Mouse (Mus musculus) skeletal muscle tissue, adult 2 months (tissue): ENCODE measurements at regions not wholly inside any gene's neighbourhood (a gene's known extent, or its start where the extent isn't known, plus 50 kb on each side); places are given as distances from the start of the nearest gene placed in this dataset.
A peak's percentile ranks its signal among the peaks of the same experiment; 100 is the strongest.

Experiments used
- DNase-seq: peaks from one replicate; pipeline ENCODE4 v3.0.0-alpha.2; 2012; ENCODE audit warnings: low read depth, low spot score

DNA sequence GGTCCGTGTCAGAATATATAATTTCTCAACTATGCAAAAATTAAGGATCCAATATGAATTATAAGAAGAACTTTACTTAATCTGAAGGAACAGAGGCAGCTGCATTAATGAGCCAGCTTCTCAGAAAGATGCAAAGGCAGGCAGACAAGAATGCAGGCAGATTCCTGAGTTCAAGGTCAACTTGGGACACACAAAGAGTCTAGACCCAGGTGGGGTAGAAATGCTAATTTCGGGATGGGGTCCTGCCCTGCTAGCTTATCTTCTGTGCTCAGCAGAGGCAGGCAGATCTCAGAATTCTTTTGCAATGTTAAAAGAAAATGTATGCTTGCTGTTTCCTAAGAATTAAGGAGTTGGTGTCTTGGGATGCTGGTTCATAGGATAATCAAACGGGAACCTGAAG, 181.9 kb upstream of the Dlgap1 start:
- DNase-seq = no peak

DNA sequence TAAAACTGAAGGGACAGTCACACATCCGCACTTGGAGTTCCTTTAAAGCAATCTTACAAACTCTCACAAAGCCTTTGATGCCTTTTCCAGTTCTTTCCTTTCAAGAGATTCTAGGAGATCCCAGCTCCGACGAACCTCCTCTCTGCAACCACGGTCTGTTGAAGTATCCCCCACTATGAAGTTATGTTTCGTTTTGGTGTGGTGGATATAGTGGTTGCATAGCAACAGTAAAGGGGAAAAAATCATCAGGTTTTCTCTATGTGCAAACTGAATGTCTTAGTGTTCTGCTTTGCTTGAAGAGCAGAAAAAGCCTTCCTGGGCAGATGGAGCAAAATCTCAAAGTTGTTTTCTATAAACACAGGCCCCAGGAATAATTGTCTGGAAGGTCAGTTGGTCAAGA, 147.4 kb upstream of the Dlgap1 start:
- DNase-seq = no peak

DNA sequence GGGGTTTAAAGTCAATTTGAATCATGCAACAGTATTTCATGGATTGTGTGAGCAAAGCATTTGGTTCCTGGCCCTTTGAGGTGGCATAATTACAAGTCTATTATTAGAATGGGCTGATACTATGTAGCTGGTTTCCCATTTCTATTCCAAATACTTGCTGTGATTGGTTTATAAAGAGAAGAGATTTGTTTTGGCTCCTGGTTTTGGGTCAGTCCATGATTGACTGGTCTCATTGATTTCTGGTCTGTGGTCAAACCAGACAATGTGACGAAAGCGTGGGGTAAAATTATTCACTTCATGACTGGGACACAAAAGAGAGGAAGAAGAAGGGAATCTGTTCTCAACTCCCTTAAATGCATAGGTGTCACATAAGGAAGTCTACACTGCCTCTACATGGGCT, 147.0 kb upstream of the Dlgap1 start:
- DNase-seq = no peak

DNA sequence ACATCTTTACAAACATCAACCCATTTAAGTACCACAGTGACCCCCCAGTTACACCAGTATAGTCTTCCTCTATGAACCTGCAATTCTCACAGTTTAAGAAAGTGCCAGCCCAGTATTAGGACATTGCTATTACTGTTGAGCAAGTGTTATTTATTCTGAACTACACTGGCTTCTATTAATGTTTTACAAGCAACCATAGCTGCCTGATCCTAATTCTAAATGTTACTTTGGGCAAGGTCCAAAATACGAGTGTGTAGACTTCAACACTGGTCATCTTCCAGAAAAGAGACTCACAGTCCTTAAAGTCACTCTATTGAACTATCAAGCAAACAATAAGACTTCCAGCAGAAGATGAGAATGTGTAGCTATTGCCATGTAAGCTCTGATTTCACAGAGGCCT, 146.0 kb upstream of the Dlgap1 start:
- DNase-seq = no peak

DNA sequence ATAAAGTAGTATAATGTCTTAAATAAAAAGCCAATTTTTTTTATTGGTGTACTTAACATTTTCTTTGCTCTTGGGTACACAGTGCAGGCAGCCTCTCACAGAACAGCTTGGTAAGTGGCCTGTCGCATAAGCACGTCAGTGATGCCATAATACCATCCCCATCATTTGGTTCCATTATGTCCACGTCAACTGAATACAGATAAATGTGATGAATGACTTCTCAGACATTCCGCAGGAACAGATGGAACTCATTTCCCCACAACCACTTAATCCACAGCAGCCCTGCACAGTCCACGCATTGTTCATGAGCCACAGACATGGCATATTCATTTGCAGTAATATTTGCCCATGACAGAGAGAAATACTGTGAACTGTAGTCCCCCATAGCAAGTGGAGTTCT, 127.6 kb upstream of the Dlgap1 start:
- DNase-seq = no peak

DNA sequence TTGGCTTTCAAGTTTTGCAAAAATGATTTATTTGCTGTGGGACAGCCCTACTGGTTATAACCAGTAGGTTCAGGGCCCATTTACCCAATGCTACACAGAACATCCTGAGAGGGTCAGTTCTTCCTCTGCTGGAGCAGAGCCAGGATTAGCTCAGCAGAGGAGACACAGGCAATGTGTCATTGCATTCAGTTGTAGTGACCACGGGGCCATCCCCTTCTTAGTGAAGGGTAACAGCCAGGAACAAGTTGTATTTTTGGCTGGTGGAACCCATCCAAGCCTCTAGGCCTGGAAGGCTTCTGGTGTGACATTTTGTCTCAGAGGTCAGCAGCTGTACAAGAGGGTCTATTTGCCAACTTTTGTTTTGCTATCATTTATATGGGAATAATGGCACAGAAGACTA, 120.6 kb upstream of the Dlgap1 start:
- peak; percentile 65 for DNase-seq

DNA sequence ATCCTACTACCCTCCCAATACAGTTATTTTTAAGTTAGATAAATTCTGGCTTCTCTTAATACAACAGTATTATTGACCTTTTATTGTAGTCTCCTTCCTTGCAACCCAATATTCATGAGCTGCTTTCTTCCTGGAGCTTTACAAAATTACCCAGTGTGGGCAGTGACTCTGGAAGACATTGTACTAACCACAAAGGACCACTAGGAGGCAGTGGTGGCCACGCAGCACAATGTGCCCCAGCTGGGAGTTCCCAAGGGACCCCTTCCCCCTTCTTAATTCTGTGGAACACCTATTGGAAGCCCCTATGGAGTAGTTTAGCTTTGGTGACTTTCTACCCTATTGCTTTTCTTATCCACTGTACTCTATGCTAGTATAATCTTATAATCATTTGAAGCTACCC, 118.8 kb upstream of the Dlgap1 start:
- no peak for DNase-seq

DNA sequence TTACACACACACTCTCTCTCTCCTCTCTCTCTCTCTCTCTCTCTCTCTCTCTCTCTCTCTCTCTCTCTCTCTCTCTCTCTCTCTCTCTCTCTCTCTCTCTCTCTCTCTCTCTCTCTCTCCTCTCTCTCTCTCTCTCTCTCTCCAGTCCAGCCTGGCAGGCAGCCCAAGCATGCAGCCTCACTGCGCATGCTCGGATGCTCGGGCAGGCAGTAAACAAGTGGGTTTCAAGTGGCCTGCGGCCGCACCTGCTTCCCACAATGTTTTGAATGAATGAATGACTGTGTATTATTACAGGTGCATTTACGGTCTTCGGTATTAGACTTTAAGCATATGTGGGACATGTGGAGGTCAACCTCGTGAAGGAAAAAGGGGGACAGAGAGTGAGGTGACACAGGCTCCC, 88.9 kb upstream of the Dlgap1 start:
- DNase-seq = peak; percentile 15

DNA sequence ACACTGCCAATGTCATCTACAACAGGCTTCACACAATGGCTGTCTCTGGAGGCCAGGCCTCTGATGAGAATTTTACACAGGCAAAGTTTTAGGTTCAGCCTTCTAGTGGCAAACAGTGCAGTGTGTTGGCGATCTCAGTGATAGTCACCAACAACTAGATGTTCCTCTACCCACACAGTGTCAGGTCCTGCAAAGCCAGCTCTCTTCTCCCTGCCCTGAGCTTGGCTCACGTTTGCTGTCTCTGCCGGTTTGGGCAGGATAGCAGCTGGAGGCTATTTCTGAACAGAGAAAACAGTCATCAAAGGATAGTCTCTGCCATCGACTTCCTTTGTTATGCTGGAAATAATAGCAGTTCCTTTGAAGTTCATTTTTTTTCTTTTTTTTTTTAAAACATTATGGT, 74.9 kb upstream of the Dlgap1 start:
- no peak for DNase-seq
